Mouse (Mus musculus) bone marrow, adult 2 months (tissue): ENCODE data around the gene Rnaseh2a.

Experiments
- CTCF ChIP-seq: fragments of 200-500 bp; IDR thresholded peaks from 2 replicates; pipeline ENCODE4 v1.5.1; 2011; ENCODE audit warnings: low read length, control low read depth; ENCODE audit not compliant: control insufficient read depth, insufficient read depth
- POLR2A ChIP-seq: fragments of 200-500 bp; IDR thresholded peaks from 2 replicates; pipeline ENCODE4 v1.6.1; 2011; ENCODE audit warnings: low read depth, mild to moderate bottlenecking, control low read depth, low read length, borderline replicate concordance; ENCODE audit not compliant: control insufficient read depth

GRCm38 (mm10) chr8:84981644-84982498 is 12.3 kb upstream of the Rnaseh2a start:
- TF ChIP-seq CTCF: no peak
- TF ChIP-seq POLR2A: peak; percentile 6; the same call in 1 of the 2 replicates
